Mouse (Mus musculus): ENCODE data around the gene Sec16a.

DNA sequence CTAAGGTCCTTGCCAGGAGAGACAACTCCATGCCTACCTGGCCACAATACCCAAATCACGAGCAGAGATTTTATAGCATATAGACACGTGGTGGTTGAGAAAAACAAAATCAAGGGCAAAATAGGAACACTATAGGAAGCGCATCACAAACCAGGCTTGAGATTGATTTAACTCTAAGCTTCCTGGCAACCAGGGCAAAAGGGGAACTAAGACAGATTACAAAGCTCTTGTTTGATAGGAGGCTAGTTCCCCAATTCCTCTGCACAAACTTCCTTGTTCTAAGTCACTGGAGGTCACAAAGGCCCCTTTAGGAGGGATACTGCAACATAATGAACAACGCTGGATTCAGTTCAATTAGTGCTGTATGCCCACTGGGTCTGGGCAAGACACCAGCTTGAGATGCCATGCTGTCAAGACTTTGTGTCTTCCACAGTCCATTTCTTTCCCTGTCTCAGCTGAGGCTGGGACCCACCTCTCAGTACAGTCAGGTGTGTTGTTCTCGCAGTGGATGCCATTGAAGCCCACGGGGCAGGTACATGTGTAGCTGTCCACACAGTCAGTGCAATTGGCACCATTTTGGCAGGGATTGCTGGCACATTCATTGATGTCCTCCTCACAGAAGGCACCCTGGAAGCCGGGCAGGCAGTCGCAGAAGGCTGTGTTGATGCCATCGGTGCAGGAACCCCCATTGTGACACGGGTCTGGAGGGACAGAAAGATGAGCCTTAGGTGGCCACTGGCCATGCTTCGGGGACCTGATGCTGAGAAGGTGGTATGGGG is 27.5 kb upstream of the Sec16a start:
- TF ChIP-seq POLR2A (IDR thresholded peaks at IDR 0.05; ENCODE audit: borderline replicate concordance, extremely low read depth, low read depth, low read length) (no peak), CTCF (IDR thresholded peaks at IDR 0.05; ENCODE audit: insufficient read depth, low read length) (no peak)
